Mouse (Mus musculus): ENCODE results near the gene Tiam2. TPM values are rescaled to one million over a fixed set of nuclear protein-coding genes. Genes with fewer than 3 reads are reported as not detected.
"Not testable (repeated sequence)": the region's sequence is repeated elsewhere in the genome, so short reads cannot be mapped to it uniquely, and the experiment has no call there.

Tiam2 gene
- polyA plus RNA-seq, 1 experiment from 2014 or later, result 7.8 TPM

DNA sequence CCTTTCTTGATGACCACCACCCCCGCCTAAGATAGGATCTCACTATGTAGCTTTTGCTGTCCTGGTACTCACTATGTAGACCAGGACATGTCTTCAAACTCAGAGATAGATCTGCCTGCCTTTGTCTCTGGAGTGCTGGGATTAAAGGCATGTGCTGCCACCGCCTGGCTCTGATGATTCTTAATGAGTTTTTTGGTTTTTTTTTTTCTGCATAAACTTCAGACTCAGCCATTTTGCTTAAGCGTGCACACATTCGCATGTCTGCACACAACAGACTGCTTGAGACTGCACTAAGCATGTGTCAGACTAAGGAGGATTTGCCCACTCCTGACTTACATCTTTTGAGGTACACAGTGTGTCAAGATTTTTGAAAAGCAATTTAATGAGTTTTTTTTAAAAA lies 24.0 kb downstream of the Tiam2 start:
- Histone ChIP-seq H3K4me2 (ENCODE audit: low read depth, low read length) (no peak overlapping the region), H3K27ac (ENCODE audit: low read depth, low read length) (no peak overlapping the region), H3K4me1 (ENCODE audit: control insufficient read depth, insufficient read depth, low read length) (no peaks in the 10 kb centered on the region), H3K36me3 (ENCODE audit: control insufficient read depth, insufficient read depth, low read length) (no peaks in the 10 kb centered on the region), H3K4me3 (ENCODE audit: low read depth, low read length) (no peak overlapping the region), H3K9ac (replicated peaks; ENCODE audit: low read depth, low read length) (no peak overlapping the region), H3K27me3 (ENCODE audit: control insufficient read depth, insufficient read depth, low read length) (no peaks in the 10 kb centered on the region), H3K9me3 (ENCODE audit: control insufficient read depth, low read length) (no peaks in the 10 kb centered on the region)
- ATAC-seq (ENCODE audit: low read depth), result no peak
- 88% methylated on average over 4 of the region's 4 CpGs for WGBS

DNA sequence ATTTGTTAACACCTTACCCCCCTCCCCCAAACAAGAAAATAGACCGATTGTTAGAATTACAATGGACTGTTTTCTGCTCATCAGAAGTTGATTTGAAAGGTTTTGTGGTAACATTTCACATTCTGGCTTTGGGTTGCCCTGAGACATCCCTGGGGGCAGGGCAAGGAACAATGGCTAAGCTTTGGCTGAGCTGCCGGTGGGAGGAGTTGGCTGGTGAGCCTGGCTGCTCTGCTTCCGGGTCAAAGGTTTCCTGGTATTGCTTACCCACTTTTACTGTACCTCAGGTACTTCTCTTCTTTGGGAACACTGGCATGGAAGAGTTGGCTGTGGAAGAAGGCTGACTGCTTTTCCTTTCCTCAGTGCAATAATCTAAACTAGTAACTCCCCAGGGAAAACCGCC lies 25.3 kb downstream of the Tiam2 start:
- no peak for ATAC-seq (ENCODE audit: low read depth)
- no peaks in the 10 kb centered on the region for H3K27me3 ChIP-seq (ENCODE audit: control insufficient read depth, insufficient read depth, low read length)
- no peaks in the 10 kb centered on the region for H3K9me3 ChIP-seq (ENCODE audit: control insufficient read depth, low read length)
- no peak overlapping the region for H3K9ac ChIP-seq (replicated peaks; ENCODE audit: low read depth, low read length)
- no peak overlapping the region for H3K4me3 ChIP-seq (ENCODE audit: low read depth, low read length)
- H3K4me2 ChIP-seq (ENCODE audit: low read depth, low read length), result no peak overlapping the region
- H3K27ac ChIP-seq (ENCODE audit: low read depth, low read length), result no peak overlapping the region
- no peaks in the 10 kb centered on the region for H3K36me3 ChIP-seq (ENCODE audit: control insufficient read depth, insufficient read depth, low read length)
- H3K4me1 ChIP-seq (ENCODE audit: control insufficient read depth, insufficient read depth, low read length), result 0 out of 2 replicates have a peak, but pooled peaks cover 2% of the 10 kb centered on the region
- 60% methylated on average over 4 of the region's 4 CpGs for WGBS

DNA sequence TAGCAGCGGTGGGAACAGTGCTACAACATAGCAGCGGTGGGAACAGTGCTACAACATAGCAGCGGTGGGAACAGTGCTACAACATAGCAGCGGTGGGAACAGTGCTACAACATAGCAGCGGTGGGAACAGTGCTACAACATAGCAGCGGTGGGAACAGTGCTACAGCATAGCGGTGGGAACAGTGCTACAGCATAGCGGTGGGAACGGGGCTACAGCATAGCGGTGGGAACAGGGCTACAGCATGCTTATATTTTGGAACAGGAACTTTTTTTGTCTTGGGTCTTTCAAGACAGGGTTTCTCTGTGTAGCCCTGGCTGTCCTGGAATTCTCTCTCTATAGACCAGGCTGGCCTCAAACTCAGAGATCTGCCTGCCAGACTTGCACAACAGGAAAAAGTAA lies 26.8 kb downstream of the Tiam2 start:
- 95% methylated on average over 10 of the region's 10 CpGs for WGBS
- ATAC-seq (ENCODE audit: low read depth); H3K4me3 ChIP-seq (ENCODE audit: low read depth, low read length); H3K36me3 ChIP-seq (ENCODE audit: control insufficient read depth, insufficient read depth, low read length); H3K4me1 ChIP-seq (ENCODE audit: control insufficient read depth, insufficient read depth, low read length); H3K9ac ChIP-seq (replicated peaks; ENCODE audit: low read depth, low read length); H3K4me2 ChIP-seq (ENCODE audit: low read depth, low read length); H3K27ac ChIP-seq (ENCODE audit: low read depth, low read length); H3K27me3 ChIP-seq (ENCODE audit: control insufficient read depth, insufficient read depth, low read length); H3K9me3 ChIP-seq (ENCODE audit: control insufficient read depth, low read length): not testable (repeated sequence)

DNA sequence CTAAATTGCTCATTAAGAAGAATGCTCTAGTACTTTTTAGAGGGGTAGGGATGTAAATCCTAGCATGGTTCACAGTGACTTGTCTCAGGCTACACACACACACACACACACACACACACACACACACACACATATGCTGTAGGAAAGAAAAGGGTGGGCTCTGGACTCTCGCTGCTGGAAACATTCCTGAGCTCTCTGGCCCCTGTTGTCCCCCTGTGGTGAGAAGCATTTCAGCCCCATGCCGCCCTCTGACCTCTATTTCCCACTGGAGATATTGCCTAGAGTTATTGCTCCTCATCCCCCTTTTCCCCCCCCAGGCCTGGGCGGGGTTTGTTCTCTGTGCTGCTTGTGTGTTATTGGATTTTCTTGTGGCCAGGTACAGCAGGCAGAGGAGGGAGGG lies 28.5 kb downstream of the Tiam2 start:
- 34% methylated on average over 3 of the region's 3 CpGs for WGBS
- Histone ChIP-seq H3K4me2 (ENCODE audit: low read depth, low read length) (no peak overlapping the region), H3K27ac (ENCODE audit: low read depth, low read length) (no peak overlapping the region), H3K4me1 (ENCODE audit: control insufficient read depth, insufficient read depth, low read length) (0 out of 2 replicates have a peak, but pooled peaks cover 3% of the 10 kb centered on the region), H3K4me3 (ENCODE audit: low read depth, low read length) (no peak overlapping the region), H3K9ac (replicated peaks; ENCODE audit: low read depth, low read length) (no peak overlapping the region), H3K36me3 (ENCODE audit: control insufficient read depth, insufficient read depth, low read length) (no peaks in the 10 kb centered on the region), H3K27me3 (ENCODE audit: control insufficient read depth, insufficient read depth, low read length) (no peaks in the 10 kb centered on the region), H3K9me3 (ENCODE audit: control insufficient read depth, low read length) (no peaks in the 10 kb centered on the region)
- no peak for ATAC-seq (ENCODE audit: low read depth)

DNA sequence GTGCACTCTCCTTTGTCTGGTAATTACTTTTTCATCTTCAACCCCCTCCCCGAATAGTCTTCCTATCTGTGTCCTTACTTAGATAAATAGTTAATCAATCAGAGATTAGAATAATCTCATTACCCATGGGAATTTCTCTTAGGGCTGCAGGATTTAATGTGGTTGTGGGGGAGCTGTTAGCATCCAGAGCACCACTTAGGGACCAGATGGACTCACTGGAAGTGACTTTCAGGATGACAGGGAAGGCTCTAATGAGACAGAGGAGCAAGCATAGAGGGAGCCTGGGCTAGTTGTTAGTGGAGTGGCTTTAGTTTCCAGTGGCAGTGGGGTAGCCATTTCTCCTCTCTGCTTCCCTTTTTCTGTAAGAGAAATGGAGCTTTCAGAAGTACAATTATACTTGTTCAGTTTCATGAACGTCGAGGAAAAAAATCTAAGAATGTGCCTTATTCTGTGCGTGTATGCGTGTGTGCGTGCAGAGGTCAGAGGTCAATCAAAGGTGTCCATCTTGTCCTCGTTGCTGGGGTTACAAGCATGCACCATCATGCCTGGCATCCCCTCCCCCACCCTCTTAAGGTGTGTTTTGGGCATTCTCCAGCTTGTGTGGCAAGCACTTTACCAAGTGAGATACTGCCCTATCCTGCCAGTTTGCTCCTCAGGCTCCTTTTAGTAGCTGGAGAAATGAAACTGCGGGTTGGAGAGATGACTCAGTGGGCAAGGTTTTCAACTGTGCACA lies 30.4 kb downstream of the Tiam2 start:
- Histone ChIP-seq H3K9ac (replicated peaks; ENCODE audit: low read depth, low read length) (no peak overlapping the region), H3K4me1 (ENCODE audit: control insufficient read depth, insufficient read depth, low read length) (0 out of 2 replicates have a peak, but pooled peaks cover 3% of the 10 kb centered on the region), H3K9me3 (ENCODE audit: control insufficient read depth, low read length) (no peaks in the 10 kb centered on the region), H3K4me3 (ENCODE audit: low read depth, low read length) (no peak overlapping the region), H3K36me3 (ENCODE audit: control insufficient read depth, insufficient read depth, low read length) (no peaks in the 10 kb centered on the region), H3K27me3 (ENCODE audit: control insufficient read depth, insufficient read depth, low read length) (no peaks in the 10 kb centered on the region), H3K27ac (ENCODE audit: low read depth, low read length) (no peak overlapping the region), H3K4me2 (ENCODE audit: low read depth, low read length) (no peak overlapping the region)
- 82% methylated on average over 8 of the region's 8 CpGs for WGBS
- ATAC-seq (ENCODE audit: low read depth), result no peak

DNA sequence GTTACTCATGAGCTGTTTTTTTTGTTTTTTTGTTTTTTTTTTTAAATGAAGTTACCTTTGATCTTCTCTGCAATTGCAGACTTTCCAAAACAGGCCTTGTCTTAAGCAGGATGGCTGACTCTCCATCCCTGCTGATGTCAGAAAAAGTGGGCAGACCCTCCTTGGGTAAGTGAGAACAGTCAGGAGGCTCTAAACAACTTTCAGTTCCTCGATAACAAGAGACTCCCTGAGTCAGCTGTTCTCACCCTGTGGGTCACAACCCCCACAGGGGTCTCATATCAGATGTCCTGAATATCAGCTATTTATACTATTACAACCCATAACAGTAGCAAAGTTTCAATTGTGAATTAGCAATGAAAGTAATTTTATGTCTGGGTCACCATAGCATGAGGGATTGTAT lies 33.9 kb downstream of the Tiam2 start:
- H3K9me3 ChIP-seq (ENCODE audit: control insufficient read depth, low read length), result no peaks in the 10 kb centered on the region
- H3K36me3 ChIP-seq (ENCODE audit: control insufficient read depth, insufficient read depth, low read length), result no peaks in the 10 kb centered on the region
- no peaks in the 10 kb centered on the region for H3K27me3 ChIP-seq (ENCODE audit: control insufficient read depth, insufficient read depth, low read length)
- H3K27ac ChIP-seq (ENCODE audit: low read depth, low read length), result no peak overlapping the region
- H3K4me2 ChIP-seq (ENCODE audit: low read depth, low read length), result no peak overlapping the region
- 21% methylated on average over 1 of the region's 1 CpGs for WGBS
- ATAC-seq (ENCODE audit: low read depth), result no peak
- H3K9ac ChIP-seq (replicated peaks; ENCODE audit: low read depth, low read length), result no peak overlapping the region
- no peak overlapping the region for H3K4me3 ChIP-seq (ENCODE audit: low read depth, low read length)
- H3K4me1 ChIP-seq (ENCODE audit: control insufficient read depth, insufficient read depth, low read length), result 0 out of 2 replicates have a peak, but pooled peaks cover 3% of the 10 kb centered on the region

DNA sequence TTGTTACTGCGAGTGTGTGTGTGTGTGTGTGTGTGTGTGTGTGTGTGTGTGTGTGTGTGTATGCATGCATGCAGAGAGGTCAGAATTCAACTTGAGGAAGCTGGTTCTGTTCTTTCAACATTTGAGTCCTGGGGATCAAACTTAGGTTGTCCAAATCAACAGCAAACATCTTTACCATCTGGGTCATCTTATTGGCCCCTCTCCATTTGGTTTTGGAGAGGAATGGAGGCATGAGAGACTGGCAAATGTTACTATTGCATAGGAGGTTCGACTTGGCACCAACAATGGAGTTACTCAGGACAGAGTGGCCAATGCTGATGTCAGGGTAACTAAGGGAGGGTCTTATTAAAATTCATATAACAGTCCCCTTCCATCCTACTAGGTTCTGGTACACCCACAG lies 35.4 kb downstream of the Tiam2 start:
- Histone ChIP-seq H3K9ac (replicated peaks; ENCODE audit: low read depth, low read length) (no peak overlapping the region), H3K4me3 (ENCODE audit: low read depth, low read length) (no peak overlapping the region), H3K36me3 (ENCODE audit: control insufficient read depth, insufficient read depth, low read length) (no peaks in the 10 kb centered on the region), H3K4me1 (ENCODE audit: control insufficient read depth, insufficient read depth, low read length) (0 out of 2 replicates have a peak, but pooled peaks cover under 1% of the 10 kb centered on the region), H3K9me3 (ENCODE audit: control insufficient read depth, low read length) (no peaks in the 10 kb centered on the region), H3K27ac (ENCODE audit: low read depth, low read length) (no peak overlapping the region), H3K4me2 (ENCODE audit: low read depth, low read length) (no peak overlapping the region), H3K27me3 (ENCODE audit: control insufficient read depth, insufficient read depth, low read length) (no peaks in the 10 kb centered on the region)
- 85% methylated on average over 2 of the region's 2 CpGs for WGBS
- no peak for ATAC-seq (ENCODE audit: low read depth)

DNA sequence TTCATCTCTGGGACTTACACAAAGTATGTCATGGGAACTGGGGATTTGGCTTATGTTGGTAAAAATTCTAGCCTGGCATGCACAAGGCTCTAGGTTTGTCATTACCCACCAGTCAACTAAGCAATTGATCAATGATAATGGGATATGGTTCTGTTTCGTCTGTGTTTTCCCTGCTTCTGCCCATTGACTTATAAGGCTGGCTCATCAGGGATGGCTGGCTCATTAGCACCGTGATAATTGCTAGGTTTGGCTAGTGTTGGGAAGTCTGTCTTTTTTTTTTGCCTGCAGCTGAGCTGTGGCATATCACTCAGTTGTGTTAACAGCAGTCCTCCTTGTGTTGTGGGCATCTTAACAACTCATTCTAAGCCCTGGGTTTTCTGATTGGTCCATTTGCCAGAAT lies 36.8 kb downstream of the Tiam2 start:
- ATAC-seq (ENCODE audit: low read depth), result no peak
- Histone ChIP-seq H3K36me3 (ENCODE audit: control insufficient read depth, insufficient read depth, low read length) (no peaks in the 10 kb centered on the region), H3K9me3 (ENCODE audit: control insufficient read depth, low read length) (no peaks in the 10 kb centered on the region), H3K9ac (replicated peaks; ENCODE audit: low read depth, low read length) (no peak overlapping the region), H3K27ac (ENCODE audit: low read depth, low read length) (no peak overlapping the region), H3K4me3 (ENCODE audit: low read depth, low read length) (no peak overlapping the region), H3K4me1 (ENCODE audit: control insufficient read depth, insufficient read depth, low read length) (no peaks in the 10 kb centered on the region), H3K27me3 (ENCODE audit: control insufficient read depth, insufficient read depth, low read length) (no peaks in the 10 kb centered on the region), H3K4me2 (ENCODE audit: low read depth, low read length) (no peak overlapping the region)
- WGBS, result 45% methylated on average over 2 of the region's 2 CpGs

DNA sequence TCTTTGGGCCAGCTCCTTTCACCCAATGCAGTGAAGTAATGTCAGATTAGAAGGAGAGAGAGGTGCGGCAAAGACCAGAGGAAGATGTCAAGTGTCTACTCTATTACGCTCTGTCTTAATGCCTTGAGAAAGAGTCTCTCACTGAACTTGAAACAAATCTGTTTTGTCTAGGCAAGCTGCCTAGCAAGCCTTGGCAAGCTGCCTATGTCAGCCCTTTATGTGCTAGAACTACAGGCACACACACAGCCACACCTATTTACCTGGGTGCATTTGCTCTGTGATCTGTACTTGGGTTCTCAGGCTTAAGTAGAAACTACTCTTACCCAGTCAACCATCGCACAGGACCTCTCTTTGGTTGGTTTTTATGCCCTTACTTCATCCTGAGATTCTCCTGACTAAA lies 40.4 kb downstream of the Tiam2 start:
- ATAC-seq (ENCODE audit: low read depth), result no peak
- no peaks in the 10 kb centered on the region for H3K27me3 ChIP-seq (ENCODE audit: control insufficient read depth, insufficient read depth, low read length)
- no peak overlapping the region for H3K4me3 ChIP-seq (ENCODE audit: low read depth, low read length)
- no peaks in the 10 kb centered on the region for H3K4me1 ChIP-seq (ENCODE audit: control insufficient read depth, insufficient read depth, low read length)
- WGBS, result 91% methylated on average over 3 of the region's 3 CpGs
- no peaks in the 10 kb centered on the region for H3K36me3 ChIP-seq (ENCODE audit: control insufficient read depth, insufficient read depth, low read length)
- no peak overlapping the region for H3K9ac ChIP-seq (replicated peaks; ENCODE audit: low read depth, low read length)
- no peak overlapping the region for H3K4me2 ChIP-seq (ENCODE audit: low read depth, low read length)
- H3K9me3 ChIP-seq (ENCODE audit: control insufficient read depth, low read length), result no peaks in the 10 kb centered on the region
- H3K27ac ChIP-seq (ENCODE audit: low read depth, low read length), result no peak overlapping the region

Data from neural tube, embryonic 14.5 days (tissue).